Mouse (Mus musculus) stomach, postnatal 0 days (tissue): ENCODE measurements around the gene Pcif1. TPM values are rescaled to one million over a fixed set of nuclear protein-coding genes. Genes with fewer than 3 reads are reported as not detected.
A peak's percentile ranks its signal among the peaks of the same experiment; 100 is the strongest.

Experiments used
- ATAC-seq: fragments of 200-750 bp; cut with Nextera tagmentation; 2 replicates; pipeline ENCODE4 v1.8.0; 2017; ENCODE audit not compliant: low FRiP score, low TSS enrichment
- DNase-seq: peaks from one replicate; pipeline ENCODE4 v3.0.0-alpha.2; 2016; ENCODE audit warnings: low spot score
- H3K27ac ChIP-seq: fragments of 300-500 bp; sonication (generic); replicated peaks from 2 replicates; pipeline ENCODE4 v1.5.1; 2014; ENCODE audit warnings: mild to moderate bottlenecking, control low read depth
- H3K27me3 ChIP-seq: fragments of 300-500 bp; sonication (generic); 2 replicates; pipeline ENCODE4 v1.6.1; 2014; ENCODE audit warnings: low read length; ENCODE audit not compliant: control insufficient read depth, insufficient read depth
- H3K36me3 ChIP-seq: fragments of 300-500 bp; sonication (generic); 2 replicates; pipeline ENCODE4 v1.6.1; 2014; ENCODE audit warnings: low read length, mixed read lengths; ENCODE audit not compliant: control insufficient read depth, insufficient read depth
- H3K4me1 ChIP-seq: fragments of 300-500 bp; sonication (generic); replicated peaks from 2 replicates; pipeline ENCODE4 v1.6.1; 2014; ENCODE audit warnings: antibody characterized with exemption; ENCODE audit not compliant: control insufficient read depth, insufficient read depth
- H3K4me2 ChIP-seq: fragments of 300-500 bp; sonication (generic); replicated peaks from 2 replicates; pipeline ENCODE4 v1.6.1; 2014; ENCODE audit warnings: low read depth, mild to moderate bottlenecking, control low read depth, moderate library complexity
- H3K4me3 ChIP-seq: fragments of 300-500 bp; sonication (generic); 2 replicates; pipeline ENCODE4 v1.5.1; 2014; ENCODE audit warnings: low read depth, low read length, control low read depth
- H3K9ac ChIP-seq: fragments of 300-500 bp; sonication (generic); 2 replicates; pipeline ENCODE4 v1.6.1; 2014; ENCODE audit warnings: mild to moderate bottlenecking, low read length, control low read depth, mixed read lengths
- H3K9me3 ChIP-seq: fragments of 300-500 bp; sonication (generic); 2 replicates; pipeline ENCODE4 v1.6.1; 2016; ENCODE audit warnings: low read length; ENCODE audit not compliant: control insufficient read depth
- CTCF ChIP-seq: IDR thresholded peaks from 2 replicates; pipeline ENCODE4 v1.5.1; 2016; ENCODE audit warnings: antibody characterized with exemption, low read depth, mild to moderate bottlenecking, moderate library complexity
- EP300 ChIP-seq: optimal IDR thresholded peaks from 2 replicates; pipeline ENCODE3; 2016; ENCODE audit warnings: antibody characterized with exemption
- WGBS: fragments of 180-500 bp; shearing (Covaris S2); extraction: QIAGEN DNeasy Blood & Tissue Kit; methylation state at CpG from one replicate; pipeline ENCODE4 v1.1.7; 2014; 5-methylcytosine and 5-hydroxymethylcytosine counted together
- polyA plus RNA-seq: library from polyadenylated mRNA; unstranded; fragments of >200 nt; fragmentation: Nextera tagmentation; extraction: Ambion mirVana; gene quantifications from 2 replicates; pipeline ENCODE4 v1.2.1, GENCODE M21; 2015

Gene Pcif1
- polyA plus RNA-seq, 1 experiment from 2014 or later = 51.4 TPM

DNA sequence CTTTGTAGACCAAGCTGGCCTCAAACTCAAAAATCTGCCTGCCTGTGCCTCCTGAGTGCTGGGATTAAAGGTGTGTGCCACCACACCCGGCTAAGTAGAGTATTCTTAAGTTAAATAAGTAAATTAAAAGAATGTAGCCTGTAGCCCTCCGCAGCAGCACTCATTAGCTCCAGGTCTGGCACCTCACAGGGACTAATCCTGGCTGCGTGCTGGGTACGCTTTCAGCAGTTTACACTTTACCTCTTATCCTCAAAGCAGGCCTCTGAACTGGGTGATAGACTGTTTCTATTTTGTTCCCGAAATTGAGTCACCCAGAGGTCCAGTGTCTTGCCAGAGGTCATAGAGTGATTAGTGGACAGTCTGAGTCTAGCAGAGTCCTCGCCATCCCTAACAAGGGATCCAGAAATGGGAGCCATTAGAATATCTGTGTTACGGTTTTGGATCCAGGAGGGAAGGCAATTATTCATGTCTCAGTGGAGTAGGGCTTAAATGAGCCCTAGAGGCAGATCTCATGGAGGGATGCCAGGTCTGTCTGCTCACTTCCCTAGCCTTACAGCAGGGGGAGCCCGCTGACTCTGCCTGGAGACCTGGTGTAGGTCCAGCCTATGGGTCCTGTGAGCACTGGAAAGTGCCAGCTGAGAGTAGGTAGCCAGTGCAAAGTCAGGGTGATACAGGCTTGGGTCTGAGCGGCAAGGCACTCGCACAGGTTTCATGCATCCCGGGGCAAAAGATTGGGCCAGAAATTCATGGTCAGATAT is 45.2 kb downstream of the Pcif1 start:
- WGBS = 28% methylated on average over 11 of the region's 11 CpGs
- ATAC-seq = peak; percentile 76

DNA sequence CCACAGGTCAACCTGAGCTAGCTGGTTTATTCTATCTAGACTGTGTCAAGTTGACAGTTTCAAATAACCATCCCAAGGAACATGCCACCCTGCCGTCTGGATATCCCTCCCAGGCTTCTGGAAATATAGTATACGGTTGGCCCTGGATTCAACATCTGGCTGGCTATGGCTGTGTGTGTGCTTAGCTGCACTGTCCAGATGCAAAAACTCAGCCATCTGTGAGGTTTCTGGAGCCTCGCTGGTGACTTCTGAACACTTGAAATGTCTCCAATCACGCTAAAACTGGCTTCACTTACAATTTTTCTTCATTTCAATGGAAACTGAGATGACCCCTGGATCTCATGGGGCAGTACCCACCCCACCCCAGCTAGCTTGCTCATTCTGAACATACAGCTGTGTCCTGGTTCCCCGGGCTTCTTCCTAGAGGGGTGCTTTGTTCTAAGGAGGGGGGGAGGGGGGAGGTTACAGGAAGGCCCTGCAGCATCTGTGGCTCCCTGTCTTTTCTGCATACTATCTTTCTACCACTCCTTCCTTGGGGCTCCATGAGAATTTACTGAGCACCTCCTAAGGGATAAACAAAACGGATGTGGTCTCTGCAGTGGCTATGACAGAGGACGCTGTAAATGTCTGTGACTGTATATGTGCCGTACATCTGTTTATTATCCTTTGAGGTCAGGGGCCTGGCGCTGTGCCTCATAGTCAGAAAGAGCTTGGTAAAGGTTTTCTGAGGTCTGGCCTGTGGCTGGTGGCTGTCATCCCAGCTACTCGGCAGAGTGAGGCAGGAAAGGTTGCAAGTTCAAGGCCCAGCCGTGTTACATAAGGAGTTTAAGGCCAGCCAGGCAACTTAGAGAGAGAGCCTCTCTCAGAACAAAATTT is 51.8 kb downstream of the Pcif1 start:
- WGBS = 35% methylated on average over 11 of the region's 11 CpGs
- ATAC-seq (no peak), DNase-seq (no peak)
- Histone ChIP-seq H3K27ac (no peak overlapping the region), H3K4me3 (no peak overlapping the region), H3K4me1 (no peaks in the 10 kb centered on the region), H3K9me3 (no peaks in the 10 kb centered on the region), H3K9ac (no peak overlapping the region), H3K27me3 (0 out of 2 replicates have a peak, but pooled peaks cover 1% of the 10 kb centered on the region), H3K4me2 (no peak overlapping the region), H3K36me3 (no peaks in the 10 kb centered on the region)
- TF ChIP-seq CTCF = no peak
- no peak for TF ChIP-seq EP300

More for the DNA sequence above, 45.2 kb downstream of the Pcif1 start:
- Histone ChIP-seq H3K4me2 (no peak overlapping the region), H3K9ac (no peak overlapping the region), H3K36me3 (no peaks in the 10 kb centered on the region), H3K9me3 (no peaks in the 10 kb centered on the region), H3K27me3 (no peaks in the 10 kb centered on the region), H3K4me1 (no peaks in the 10 kb centered on the region), H3K27ac (no peak overlapping the region), H3K4me3 (no peak overlapping the region)
- TF ChIP-seq CTCF (peak; percentile 96), EP300 (no peak)
- DNase-seq = peak; percentile 88

DNA sequence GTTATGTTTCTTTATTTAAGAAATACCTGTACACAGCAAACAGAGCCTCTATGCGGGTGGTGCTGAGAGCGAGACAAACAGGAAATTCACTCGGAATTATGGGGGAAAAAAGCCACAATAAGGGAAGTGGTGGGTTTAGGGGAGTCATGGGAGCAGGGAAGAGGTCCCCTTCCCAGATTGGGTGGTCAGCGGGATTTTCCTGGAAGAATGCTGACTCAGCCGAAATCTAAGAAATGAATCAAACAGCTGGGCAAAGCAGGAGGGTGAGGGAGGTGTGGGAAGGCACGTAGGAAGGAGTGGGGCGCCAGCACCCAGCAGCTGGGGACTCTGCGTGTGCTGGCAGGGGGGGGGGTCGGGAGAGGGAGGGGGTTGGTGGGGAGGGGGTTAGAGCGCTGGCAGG is 54.4 kb downstream of the Pcif1 start:
- no peaks in the 10 kb centered on the region for H3K36me3 ChIP-seq
- DNase-seq (no peak), ATAC-seq (no peak)
- H3K4me3 ChIP-seq = no peak overlapping the region
- H3K4me1 ChIP-seq = no peaks in the 10 kb centered on the region
- H3K27ac ChIP-seq = no peak overlapping the region
- WGBS = 43% methylated on average over 7 of the region's 10 CpGs
- H3K9ac ChIP-seq = no peak overlapping the region
- H3K4me2 ChIP-seq = no peak overlapping the region
- TF ChIP-seq EP300 (no peak), CTCF (no peak)
- 0 out of 2 replicates have a peak, but pooled peaks cover 3% of the 10 kb centered on the region for H3K27me3 ChIP-seq
- H3K9me3 ChIP-seq = no peaks in the 10 kb centered on the region

- Histone ChIP-seq H3K4me3 (no peak overlapping the region), H3K9ac (no peak overlapping the region), H3K4me1 (no peaks in the 10 kb centered on the region), H3K9me3 (no peaks in the 10 kb centered on the region), H3K4me2 (no peak overlapping the region), H3K36me3 (no peaks in the 10 kb centered on the region), H3K27ac (no peak overlapping the region), H3K27me3 (0 out of 2 replicates have a peak, but pooled peaks cover 3% of the 10 kb centered on the region)
- DNase-seq = no peak
- no peak for TF ChIP-seq EP300
- TF ChIP-seq CTCF = no peak
- ATAC-seq = no peak
- 58% methylated on average over 4 of the region's 4 CpGs for WGBS
Observed at GRCm38 (mm10) chr2:164935991-164936390, 56.9 kb downstream of the Pcif1 start.

DNA sequence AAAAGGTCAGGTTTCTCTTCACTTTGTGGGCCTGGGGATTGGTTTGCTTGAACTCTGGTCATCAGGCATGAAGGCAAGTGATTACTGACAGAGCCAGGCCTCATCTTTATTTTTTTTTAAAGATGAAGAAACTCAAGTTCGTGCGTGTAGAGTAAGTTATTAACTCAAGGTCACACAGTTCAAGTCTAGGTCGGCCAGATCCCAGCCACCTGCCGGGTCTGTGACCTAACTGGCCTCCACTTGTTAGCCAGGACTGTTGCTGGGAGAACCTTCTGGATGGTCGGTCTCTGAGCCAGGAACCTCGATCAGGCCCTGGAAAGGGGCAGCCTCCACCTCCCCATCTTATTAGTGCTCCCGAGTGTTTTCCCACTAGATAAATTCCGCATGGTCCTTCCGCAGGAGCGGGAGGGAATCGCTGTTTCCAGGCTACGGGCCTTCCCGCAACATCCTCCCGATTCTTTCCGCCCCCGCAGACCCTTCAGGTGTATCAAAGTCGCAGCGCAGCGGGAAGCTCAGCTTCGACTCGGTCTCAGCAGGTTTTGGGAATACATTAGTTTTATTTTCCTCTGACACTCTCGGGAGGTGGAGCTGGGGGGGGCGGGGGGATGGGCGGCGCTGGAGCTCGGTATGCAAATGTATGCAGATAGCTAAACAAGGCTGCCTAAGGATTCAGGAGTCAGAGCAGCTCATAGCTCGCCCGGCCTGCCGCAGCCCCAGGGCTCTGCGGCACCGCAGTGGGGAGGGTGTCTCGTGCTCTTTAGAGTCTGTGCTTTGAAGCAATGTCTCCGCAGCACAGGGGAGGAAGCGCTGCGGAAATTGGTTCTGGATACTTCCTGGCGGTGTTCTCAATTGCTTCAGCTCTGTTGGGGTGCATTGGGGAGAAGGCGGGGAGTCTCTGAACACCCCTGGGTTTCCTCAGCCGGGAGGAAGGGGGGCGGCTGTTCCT is 59.3 kb downstream of the Pcif1 start:
- DNase-seq = peak; percentile 61
- 5% methylated on average over 39 of the region's 39 CpGs for WGBS

More for the DNA sequence above, 59.3 kb downstream of the Pcif1 start:
- H3K4me2 ChIP-seq = peak overlapping the region; percentile 61
- no peaks in the 10 kb centered on the region for H3K9me3 ChIP-seq
- no peak overlapping the region for H3K27ac ChIP-seq
- 0 out of 2 replicates have a peak, but pooled peaks cover 3% of the 10 kb centered on the region for H3K27me3 ChIP-seq
- H3K4me3 ChIP-seq = peak overlapping the region; percentile 27
- no peaks in the 10 kb centered on the region for H3K36me3 ChIP-seq
- TF ChIP-seq CTCF = no peak
- no peak for TF ChIP-seq EP300
- H3K4me1 ChIP-seq = no peaks in the 10 kb centered on the region
- ATAC-seq = peak; percentile 32; the same call in 1 of the 2 replicates
- peak overlapping the region; percentile 14; the same call in 1 of the 2 replicates for H3K9ac ChIP-seq
